Comparison of ENCODE assay signal across 10 mouse cellular contexts in the genomic region with DNA sequence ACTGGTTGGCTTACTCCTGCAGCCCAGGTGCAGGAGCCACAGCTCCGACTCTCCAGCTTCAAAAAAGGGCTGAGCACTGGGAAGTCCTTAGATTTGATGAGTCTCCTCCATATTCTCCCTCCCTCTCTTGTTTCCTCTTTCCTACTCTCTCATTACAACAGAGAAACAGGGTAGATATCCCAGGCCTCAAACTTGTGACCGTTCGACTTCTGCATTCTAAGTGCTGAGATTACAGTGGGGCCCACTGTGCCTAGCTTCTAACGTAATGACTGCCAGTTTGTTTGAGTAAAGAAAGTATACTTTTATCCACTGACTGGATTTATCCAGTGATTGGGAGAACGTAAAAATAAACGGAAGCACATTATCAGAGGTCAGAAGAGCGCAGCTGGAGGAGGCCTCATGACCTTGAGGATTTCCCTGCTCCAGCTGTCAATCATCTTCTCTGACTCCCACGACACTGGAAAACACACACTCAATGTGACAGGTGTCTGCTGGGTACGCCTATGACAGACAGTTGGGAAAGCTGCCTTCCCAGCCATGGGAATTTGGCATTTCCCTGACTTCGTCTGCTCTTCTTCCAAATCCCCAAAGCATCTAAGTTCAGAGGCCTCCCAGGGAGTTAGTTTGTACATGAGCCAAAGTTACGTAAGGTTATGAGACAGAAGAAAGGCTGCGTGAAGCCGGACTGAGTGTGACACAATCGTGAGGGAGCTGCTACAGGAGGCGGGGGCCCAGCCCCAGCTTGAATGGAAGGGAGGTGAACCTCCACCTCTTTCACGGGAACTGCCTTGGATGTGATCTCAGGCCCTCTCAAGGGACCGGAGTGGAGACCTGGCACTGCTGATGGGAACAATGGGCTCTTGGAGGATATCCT. TPM values are rescaled to one million over a fixed set of nuclear protein-coding genes. Genes with fewer than 3 reads are reported as not detected.
DNase-seq lines count a peak whose midpoint lies in the region; ATAC-seq lines count a peak whose summit lies in the region.
"Had no signal": no experiment of that assay in that cellular context is flagged by ENCODE, and none has a peak within 500 bp of the region (broad histone marks: within the 10 kb centered on the region; RNA-seq: fewer than 3 reads in every experiment).

No protein-coding gene starts in this region.

- no peak overlapping the region for H3K9ac ChIP-seq in heart, embryonic 11.5 days (ENCODE audit: low read depth, low read length)
- H3K9ac ChIP-seq in forebrain, embryonic 15.5 days (replicated peaks), result no peak overlapping the region

- peak; percentile 88 for DNase-seq in heart, adult 11 months
- peak; percentile 64 for DNase-seq in adrenal gland, adult 2 months
- DNase-seq in heart, postnatal 4 days, result peak; percentile 11
- DNase-seq in lung, postnatal 4 days, result peak; percentile 30 to 54
- no peak for DNase-seq in cerebellum, postnatal 4 days (ENCODE audit: low spot score in 2 of 2)
- DNase-seq: left cerebral cortex, postnatal 4 days; spleen, adult 18-20 months had no signal

- WGBS in heart, embryonic 11.5 days (ENCODE audit: insufficient replicate concordance), result 41% methylated on average over 17 of the region's 17 CpGs
- WGBS in forebrain, embryonic 15.5 days, result 62% methylated on average over 17 of the region's 17 CpGs

- no peak overlapping the region for H3K4me3 ChIP-seq in heart, embryonic 11.5 days (ENCODE audit: low read depth, low read length)
- no peak overlapping the region for H3K4me3 ChIP-seq in forebrain, embryonic 15.5 days

- no peaks in the 10 kb centered on the region for H3K36me3 ChIP-seq in heart, embryonic 11.5 days (ENCODE audit: control insufficient read depth, insufficient read depth, low read length)
- no peaks in the 10 kb centered on the region for H3K36me3 ChIP-seq in forebrain, embryonic 15.5 days

- no peaks in the 10 kb centered on the region for H3K9me3 ChIP-seq in heart, embryonic 11.5 days (replicated peaks; ENCODE audit: control insufficient read depth, low read length)
- no peaks in the 10 kb centered on the region for H3K9me3 ChIP-seq in forebrain, embryonic 15.5 days

- no peak overlapping the region; the same call in 1 of the 2 replicates for H3K4me2 ChIP-seq in heart, embryonic 11.5 days
- H3K4me2 ChIP-seq in forebrain, embryonic 15.5 days (replicated peaks), result no peak overlapping the region

- H3K27me3 ChIP-seq in heart, embryonic 11.5 days (ENCODE audit: control insufficient read depth, insufficient read depth, low read length), result no peaks in the 10 kb centered on the region
- H3K27me3 ChIP-seq in forebrain, embryonic 15.5 days, result no peaks in the 10 kb centered on the region

- ATAC-seq in heart, embryonic 11.5 days (replicated peaks; ENCODE audit: insufficient number of reproducible peaks, low FRiP score, low TSS enrichment), result no peak
- no peak for ATAC-seq in erythroid progenitor cell, adult 5-6 weeks (replicated peaks; ENCODE audit: low FRiP score, poor library complexity, severe bottlenecking)
- ATAC-seq in forebrain, embryonic 15.5 days (replicated peaks), result no peak

- H3K27ac ChIP-seq in heart, embryonic 11.5 days (ENCODE audit: low read depth, low read length), result no peak overlapping the region
- H3K27ac ChIP-seq in forebrain, embryonic 15.5 days (replicated peaks), result no peak overlapping the region

- H3K4me1 ChIP-seq in heart, embryonic 11.5 days (ENCODE audit: control insufficient read depth, insufficient read depth, low read length), result peaks cover 16% of the 10 kb centered on the region
- peaks cover 5% of the 10 kb centered on the region; the same call in 1 of the 2 replicates for H3K4me1 ChIP-seq in forebrain, embryonic 15.5 days

RNA-seq across cellular contexts. Expression of gene Rassf10, which starts 31.2 kb away (rescaled TPM):
- 1.8 TPM in 2 replicates for polyA plus RNA-seq in heart, embryonic 11.5 days (2014; fragmentation: Nextera tagmentation; extraction: Ambion mirVana)
- 1 to 10 TPM; 1.8 to 2.4 TPM for total RNA-seq in adrenal gland, adult 2 months (2021)
- polyA plus RNA-seq in adrenal gland, adult 2 months (2012; rRNA removed), result 1.9 and 2.9 TPM in 2 replicates
- total RNA-seq in heart, postnatal 4 days (2021), result 1 to 10 TPM; 2.2 to 2.7 TPM
- total RNA-seq in erythroid progenitor cell, adult 5-6 weeks (2015; ENCODE audit: low replicate concordance), result not detected in 2 replicates
- total RNA-seq in erythroid progenitor cell, adult 5-6 weeks (2017; ENCODE audit: low replicate concordance), result not detected in 2 replicates
- 2.3 and 2.4 TPM in 2 replicates for polyA plus RNA-seq in forebrain, embryonic 15.5 days (2015; fragmentation: Nextera tagmentation; extraction: Ambion mirVana)

Comparison
In these comparisons a context has a peak if more than half of its experiments do, and no peak if none do; other contexts are left out.
1. DNase-seq: peak in heart, adult 11 months (single experiment), adrenal gland, adult 2 months (single experiment), heart, postnatal 4 days (single experiment) and lung, postnatal 4 days (2 of 2); none in cerebellum, postnatal 4 days (0 of 2).